Mouse (Mus musculus) kidney, embryonic 16.5 days (tissue): ENCODE data around the gene Trim30b. TPM values are rescaled to one million over a fixed set of nuclear protein-coding genes. Genes with fewer than 3 reads are reported as not detected.
"Not testable (repeated sequence)": the region's sequence is repeated elsewhere in the genome, so short reads cannot be mapped to it uniquely, and the experiment has no call there.

Experiments used
- ATAC-seq: fragments of 200-750 bp; cut with Nextera tagmentation; 2 replicates; pipeline ENCODE4 v1.8.0; 2017; ENCODE audit warnings: moderate TSS enrichment; ENCODE audit not compliant: low FRiP score, low TSS enrichment
- H3K27ac ChIP-seq: fragments of 300-500 bp; sonication (generic); 2 replicates; pipeline ENCODE4 v1.5.1; 2014; ENCODE audit warnings: low read length
- H3K27me3 ChIP-seq: fragments of 300-500 bp; sonication (generic); 2 replicates; pipeline ENCODE4 v1.6.1; 2014; ENCODE audit warnings: low read length, control low read depth, mixed read lengths; ENCODE audit not compliant: insufficient read depth
- H3K36me3 ChIP-seq: fragments of 300-500 bp; sonication (generic); 2 replicates; pipeline ENCODE4 v1.6.1; 2014; ENCODE audit warnings: low read length, control low read depth, mixed read lengths; ENCODE audit not compliant: insufficient read depth
- H3K4me1 ChIP-seq: fragments of 300-500 bp; sonication (generic); 2 replicates; pipeline ENCODE4 v1.6.1; 2014; ENCODE audit warnings: low read length, control low read depth, mixed read lengths; ENCODE audit not compliant: insufficient read depth
- H3K4me2 ChIP-seq: fragments of 300-500 bp; sonication (generic); replicated peaks from 2 replicates; pipeline ENCODE4 v1.6.1; 2014; ENCODE audit warnings: low read depth, low read length
- H3K4me3 ChIP-seq: fragments of 300-500 bp; sonication (generic); 2 replicates; pipeline ENCODE4 v1.5.1; 2014; ENCODE audit warnings: mild to moderate bottlenecking, low read length
- H3K9ac ChIP-seq: fragments of 300-500 bp; sonication (generic); replicated peaks from 2 replicates; pipeline ENCODE4 v1.6.1; 2014; ENCODE audit warnings: low read length
- H3K9me3 ChIP-seq: fragments of 300-500 bp; sonication (generic); 2 replicates; pipeline ENCODE4 v1.6.1; 2016; ENCODE audit warnings: low read length, control low read depth
- WGBS: fragments of 180-500 bp; shearing (Covaris S2); extraction: QIAGEN DNeasy Blood & Tissue Kit; methylation state at CpG from one replicate; pipeline ENCODE4 v1.1.7; 2014; 5-methylcytosine and 5-hydroxymethylcytosine counted together
- polyA plus RNA-seq: library from polyadenylated mRNA; unstranded; fragments of >200 nt; fragmentation: Nextera tagmentation; extraction: Ambion mirVana; gene quantifications from 2 replicates; pipeline ENCODE4 v1.2.1, GENCODE M21; 2015

Trim30b gene
- 0.09 and 0.12 TPM in 2 replicates for polyA plus RNA-seq

- no peak within 1 kb of the TSS for H3K4me3 ChIP-seq
- no peaks in the 10 kb centered on the region for H3K4me1 ChIP-seq
- H3K4me2 ChIP-seq: no peak within 1 kb of the TSS
- H3K9me3 ChIP-seq: no peaks in the 10 kb centered on the region
- WGBS: 77% methylated on average over 1 of the region's 1 CpGs
- H3K27me3 ChIP-seq: no peaks in the 10 kb centered on the region
- H3K27ac ChIP-seq: no peak within 1 kb of the TSS
- no peak for ATAC-seq
- H3K36me3 ChIP-seq: no peaks in the 10 kb centered on the region
- no peak within 1 kb of the TSS for H3K9ac ChIP-seq
Measured at GRCm38 (mm10) chr7:104369736-104370414, at the start of gene Trim30b. Gene Trim30b, minus strand, starts transcription at chr7:104369884.

- H3K36me3 ChIP-seq: no peaks in the 10 kb centered on the region
- ATAC-seq: no peak
- 97% methylated on average over 3 of the region's 3 CpGs for WGBS
- no peaks in the 10 kb centered on the region for H3K9me3 ChIP-seq
- H3K9ac ChIP-seq: no peak overlapping the region
- no peaks in the 10 kb centered on the region for H3K27me3 ChIP-seq
- no peaks in the 10 kb centered on the region for H3K4me1 ChIP-seq
- no peak overlapping the region for H3K27ac ChIP-seq
- H3K4me3 ChIP-seq: no peak overlapping the region
- H3K4me2 ChIP-seq: no peak overlapping the region
Measured at GRCm38 (mm10) chr7:104404460-104404950, 34.8 kb upstream of the Trim30b start.

GRCm38 (mm10) chr7:104401140-104401539 is 31.5 kb upstream of the Trim30b start:
- Histone ChIP-seq H3K36me3 (no peaks in the 10 kb centered on the region), H3K27me3 (no peaks in the 10 kb centered on the region), H3K9me3 (no peaks in the 10 kb centered on the region), H3K4me2 (no peak overlapping the region), H3K9ac (no peak overlapping the region), H3K27ac (no peak overlapping the region), H3K4me3 (no peak overlapping the region), H3K4me1 (no peaks in the 10 kb centered on the region)
- ATAC-seq: peak; percentile 46; the same call in 1 of the 2 replicates

- no peaks in the 10 kb centered on the region for H3K9me3 ChIP-seq
- H3K4me2 ChIP-seq: no peak within 1 kb of the TSS
- H3K36me3 ChIP-seq: no peaks in the 10 kb centered on the region
- H3K27ac ChIP-seq: no peak within 1 kb of the TSS
- H3K4me3 ChIP-seq: no peak within 1 kb of the TSS
- no peaks in the 10 kb centered on the region for H3K4me1 ChIP-seq
- H3K9ac ChIP-seq: no peak within 1 kb of the TSS
- no peaks in the 10 kb centered on the region for H3K27me3 ChIP-seq
- 91% methylated on average over 1 of the region's 1 CpGs for WGBS
- ATAC-seq: no peak
Measured at GRCm38 (mm10) chr7:104400698-104401097, 31.0 kb upstream of the Trim30b start, which contains the start of gene Trim30c. Gene Trim30c, minus strand, starts transcription at chr7:104400837.

GRCm38 (mm10) chr7:104398492-104398891 is 28.8 kb upstream of the Trim30b start:
- Histone ChIP-seq H3K27ac (no peak overlapping the region), H3K4me2 (no peak overlapping the region), H3K9me3 (no peaks in the 10 kb centered on the region), H3K36me3 (no peaks in the 10 kb centered on the region), H3K4me1 (no peaks in the 10 kb centered on the region), H3K27me3 (no peaks in the 10 kb centered on the region), H3K9ac (no peak overlapping the region), H3K4me3 (no peak overlapping the region)
- no peak for ATAC-seq
- 97% methylated on average over 1 of the region's 1 CpGs for WGBS

GRCm38 (mm10) chr7:104366339-104366738 is 3.3 kb downstream of the Trim30b start:
- H3K9ac ChIP-seq: no peak overlapping the region
- H3K4me1 ChIP-seq: no peaks in the 10 kb centered on the region
- ATAC-seq: no peak
- no peak overlapping the region for H3K4me2 ChIP-seq
- no peaks in the 10 kb centered on the region for H3K9me3 ChIP-seq
- H3K27me3 ChIP-seq: no peaks in the 10 kb centered on the region
- no peak overlapping the region for H3K4me3 ChIP-seq
- H3K36me3 ChIP-seq: no peaks in the 10 kb centered on the region
- no peak overlapping the region for H3K27ac ChIP-seq

- peak overlapping the region; percentile 57 for H3K4me3 ChIP-seq
- no peak overlapping the region for H3K9ac ChIP-seq
- ATAC-seq: no peak; the same call in 1 of the 2 replicates
- H3K4me1 ChIP-seq: peaks cover 8% of the 10 kb centered on the region; the same call in 1 of the 2 replicates
- 0 out of 2 replicates have a peak overlapping the region, but pooled peaks have one; percentile 38 for H3K27ac ChIP-seq
- no peaks in the 10 kb centered on the region for H3K9me3 ChIP-seq
- peak overlapping the region; percentile 65; the same call in 1 of the 2 replicates for H3K4me2 ChIP-seq
- WGBS: 74% methylated on average over 2 of the region's 2 CpGs
- H3K36me3 ChIP-seq: no peaks in the 10 kb centered on the region
- no peaks in the 10 kb centered on the region for H3K27me3 ChIP-seq
Measured at GRCm38 (mm10) chr7:104353600-104353967, 16.1 kb downstream of the Trim30b start.

- Histone ChIP-seq H3K4me1 (peaks cover 8% of the 10 kb centered on the region; the same call in 1 of the 2 replicates), H3K4me2 (peak within 1 kb of the TSS; percentile 65), H3K9ac (peak within 1 kb of the TSS; percentile 50), H3K4me3 (peak within 1 kb of the TSS; percentile 57), H3K27ac (peak within 1 kb of the TSS; percentile 68), H3K27me3 (no peaks in the 10 kb centered on the region), H3K9me3 (no peaks in the 10 kb centered on the region), H3K36me3 (no peaks in the 10 kb centered on the region)
- 4% methylated on average over 14 of the region's 14 CpGs for WGBS
- ATAC-seq: peak; percentile 100
Measured at GRCm38 (mm10) chr7:104352717-104353599, 16.7 kb downstream of the Trim30b start, which contains the start of gene Trim12c. Gene Trim12c, minus strand, starts transcription at chr7:104353362.

GRCm38 (mm10) chr7:104348043-104348442 is 21.6 kb downstream of the Trim30b start:
- not testable (repeated sequence) for ATAC-seq, H3K36me3 ChIP-seq, H3K4me3 ChIP-seq, H3K9me3 ChIP-seq, H3K27me3 ChIP-seq, H3K4me2 ChIP-seq, H3K9ac ChIP-seq, H3K27ac ChIP-seq, H3K4me1 ChIP-seq
- WGBS: 94% methylated on average over 4 of the region's 4 CpGs
